Mouse (Mus musculus) embryonic facial prominence, embryonic 11.5 days (tissue): ENCODE measurements around the gene Tnpo3. TPM values are rescaled to one million over a fixed set of nuclear protein-coding genes. Genes with fewer than 3 reads are reported as not detected.

Source experiments
- ATAC-seq: fragments of 200-750 bp; cut with Nextera tagmentation; replicated peaks from 2 replicates; pipeline ENCODE4 v1.8.0; 2017; ENCODE audit warnings: low read depth; ENCODE audit not compliant: insufficient number of reproducible peaks, low FRiP score, low TSS enrichment
- DNase-seq: peaks from one replicate; pipeline ENCODE4 v3.0.0-alpha.2; 2015; ENCODE audit warnings: low spot score
- H3K27ac ChIP-seq: fragments of 300-500 bp; sonication (generic); replicated peaks from 2 replicates; pipeline ENCODE4 v1.5.1; 2014; ENCODE audit warnings: mild to moderate bottlenecking, low read depth, low read length, control low read depth
- H3K27me3 ChIP-seq: fragments of 300-500 bp; sonication (generic); 2 replicates; pipeline ENCODE4 v1.6.1; 2014; ENCODE audit warnings: mild to moderate bottlenecking, low read length, moderate library complexity, mixed read lengths; ENCODE audit not compliant: control insufficient read depth, insufficient read depth
- H3K36me3 ChIP-seq: fragments of 300-500 bp; sonication (generic); replicated peaks from 2 replicates; pipeline ENCODE4 v1.6.1; 2014; ENCODE audit warnings: low read depth, mild to moderate bottlenecking, low read length, moderate library complexity, mixed read lengths; ENCODE audit not compliant: control insufficient read depth, insufficient read depth
- H3K4me1 ChIP-seq: fragments of 300-500 bp; sonication (generic); 2 replicates; pipeline ENCODE4 v1.6.1; 2014; ENCODE audit warnings: low read length, mixed read lengths; ENCODE audit not compliant: control insufficient read depth, insufficient read depth
- H3K4me2 ChIP-seq: fragments of 300-500 bp; sonication (generic); 2 replicates; pipeline ENCODE4 v1.6.1; 2014; ENCODE audit warnings: low read depth, mild to moderate bottlenecking, control low read depth, low read length, moderate library complexity
- H3K4me3 ChIP-seq: fragments of 300-500 bp; sonication (generic); 2 replicates; pipeline ENCODE4 v1.5.1; 2014; ENCODE audit warnings: low read depth, low read length, control low read depth
- H3K9ac ChIP-seq: fragments of 300-500 bp; sonication (generic); replicated peaks from 2 replicates; pipeline ENCODE4 v1.6.1; 2014; ENCODE audit warnings: mild to moderate bottlenecking, control low read depth, low read length
- H3K9me3 ChIP-seq: fragments of 300-500 bp; sonication (generic); replicated peaks from 2 replicates; pipeline ENCODE4 v1.6.1; 2016; ENCODE audit warnings: mild to moderate bottlenecking, low read length, inconsistent platforms, mixed read lengths; ENCODE audit not compliant: control insufficient read depth
- WGBS: fragments of 180-500 bp; shearing (Covaris S2); extraction: QIAGEN DNeasy Blood & Tissue Kit; methylation state at CpG from one replicate; pipeline ENCODE4 v1.1.7; 2014; 5-methylcytosine and 5-hydroxymethylcytosine counted together
- polyA plus RNA-seq: library from polyadenylated mRNA; unstranded; fragments of >200 nt; fragmentation: Nextera tagmentation; extraction: Ambion mirVana; gene quantifications from 2 replicates; pipeline ENCODE4 v1.2.1, GENCODE M21; 2014

The Tnpo3 gene
- polyA plus RNA-seq, 1 experiment from 2014 or later = 117 TPM

GRCm38 (mm10) chr6:29638844-29639460 is 29.3 kb upstream of the Tnpo3 start:
- WGBS = 10% methylated on average over 16 of the region's 16 CpGs
- ATAC-seq (no peak), DNase-seq (no peak)
- Histone ChIP-seq H3K27me3 (no peaks in the 10 kb centered on the region), H3K36me3 (no peaks in the 10 kb centered on the region), H3K4me1 (no peaks in the 10 kb centered on the region), H3K27ac (no peak overlapping the region), H3K9me3 (no peaks in the 10 kb centered on the region), H3K4me2 (no peak overlapping the region), H3K9ac (no peak overlapping the region), H3K4me3 (no peak overlapping the region)

- DNase-seq = no peak
These were observed 28.0 kb upstream of the Tnpo3 start for GRCm38 (mm10) chr6:29637397-29638373.

GRCm38 (mm10) chr6:29636322-29637092 is 26.8 kb upstream of the Tnpo3 start:
- no peaks in the 10 kb centered on the region for H3K9me3 ChIP-seq
- H3K4me1 ChIP-seq = no peaks in the 10 kb centered on the region
- H3K27me3 ChIP-seq = no peaks in the 10 kb centered on the region
- 86% methylated on average over 4 of the region's 4 CpGs for WGBS
- no peak overlapping the region for H3K4me3 ChIP-seq
- H3K9ac ChIP-seq = no peak overlapping the region
- no peaks in the 10 kb centered on the region for H3K36me3 ChIP-seq
- DNase-seq = no peak
- ATAC-seq = no peak
- no peak overlapping the region for H3K4me2 ChIP-seq
- no peak overlapping the region for H3K27ac ChIP-seq

More at GRCm38 (mm10) chr6:29637397-29638373, 28.0 kb upstream of the Tnpo3 start:
- Histone ChIP-seq H3K9me3 (no peaks in the 10 kb centered on the region), H3K27ac (no peak overlapping the region), H3K4me3 (no peak overlapping the region), H3K4me2 (no peak overlapping the region), H3K27me3 (no peaks in the 10 kb centered on the region), H3K9ac (no peak overlapping the region), H3K4me1 (no peaks in the 10 kb centered on the region), H3K36me3 (no peaks in the 10 kb centered on the region)
- no peak for ATAC-seq
- 68% methylated on average over 3 of the region's 3 CpGs for WGBS

- H3K9ac ChIP-seq = no peak overlapping the region
- ATAC-seq (no peak), DNase-seq (no peak)
- no peaks in the 10 kb centered on the region for H3K36me3 ChIP-seq
- no peak overlapping the region for H3K4me2 ChIP-seq
- H3K27me3 ChIP-seq = no peaks in the 10 kb centered on the region
- no peaks in the 10 kb centered on the region for H3K9me3 ChIP-seq
- H3K4me1 ChIP-seq = no peaks in the 10 kb centered on the region
- 93% methylated on average over 1 of the region's 1 CpGs for WGBS
- H3K4me3 ChIP-seq = no peak overlapping the region
- no peak overlapping the region for H3K27ac ChIP-seq
These were observed 24.9 kb upstream of the Tnpo3 start for GRCm38 (mm10) chr6:29634537-29634936.

- DNase-seq = no peak
- Histone ChIP-seq H3K4me3 (no peak overlapping the region), H3K27ac (no peak overlapping the region), H3K27me3 (no peaks in the 10 kb centered on the region), H3K4me1 (no peaks in the 10 kb centered on the region), H3K4me2 (no peak overlapping the region), H3K36me3 (no peaks in the 10 kb centered on the region), H3K9me3 (no peaks in the 10 kb centered on the region), H3K9ac (no peak overlapping the region)
- ATAC-seq = no peak
- 51% methylated on average over 12 of the region's 12 CpGs for WGBS
These were observed 23.0 kb upstream of the Tnpo3 start for GRCm38 (mm10) chr6:29632552-29633292.

- H3K4me2 ChIP-seq = no peak overlapping the region
- WGBS = 36% methylated on average over 10 of the region's 10 CpGs
These were observed 22.3 kb upstream of the Tnpo3 start for GRCm38 (mm10) chr6:29631751-29632551.

GRCm38 (mm10) chr6:29630216-29630615 is 20.5 kb upstream of the Tnpo3 start:
- 83% methylated on average over 1 of the region's 1 CpGs for WGBS
- Histone ChIP-seq H3K9me3 (no peaks in the 10 kb centered on the region), H3K36me3 (no peaks in the 10 kb centered on the region), H3K4me3 (no peak overlapping the region), H3K9ac (no peak overlapping the region), H3K4me2 (no peak overlapping the region), H3K27ac (no peak overlapping the region), H3K4me1 (no peaks in the 10 kb centered on the region), H3K27me3 (no peaks in the 10 kb centered on the region)
- ATAC-seq (no peak), DNase-seq (no peak)

More at GRCm38 (mm10) chr6:29631751-29632551, 22.3 kb upstream of the Tnpo3 start:
- ATAC-seq = no peak
- Histone ChIP-seq H3K9ac (no peak overlapping the region), H3K4me1 (no peaks in the 10 kb centered on the region), H3K4me3 (no peak overlapping the region), H3K36me3 (no peaks in the 10 kb centered on the region), H3K27me3 (no peaks in the 10 kb centered on the region), H3K9me3 (no peaks in the 10 kb centered on the region), H3K27ac (no peak overlapping the region)
- no peak for DNase-seq
